Mouse (Mus musculus) spleen, adult 18-20 months (tissue): ENCODE results near the gene Spon1.

ENCODE experiments used
- DNase-seq, 2 experiments: peaks; one replicate each; pipeline ENCODE4 v3.0.0; 2022; ENCODE audit warnings: mixed read lengths in 2 of 2

Spon1 gene

GRCm38 (mm10) chr7:114065407-114066185 is 299.8 kb downstream of the Spon1 start:
- DNase-seq: no peak

- DNase-seq: peak; percentile 69 to 83
Measured at GRCm38 (mm10) chr7:114066529-114067178, 300.9 kb downstream of the Spon1 start.

- DNase-seq: peak in 1 of 2 experiments; percentile 57
Measured at GRCm38 (mm10) chr7:114068956-114069533, 303.2 kb downstream of the Spon1 start.

GRCm38 (mm10) chr7:114069726-114070457 is 304.1 kb downstream of the Spon1 start:
- no peak for DNase-seq

- DNase-seq: no peak
Measured at GRCm38 (mm10) chr7:114070458-114070840, 304.7 kb downstream of the Spon1 start.

- no peak for DNase-seq
Measured at GRCm38 (mm10) chr7:114071395-114071794, 305.6 kb downstream of the Spon1 start.

- no peak for DNase-seq
Measured at GRCm38 (mm10) chr7:114071851-114072616, 306.2 kb downstream of the Spon1 start.

GRCm38 (mm10) chr7:114074133-114074532 is 308.3 kb downstream of the Spon1 start:
- DNase-seq: no peak

- DNase-seq: no peak
Measured at GRCm38 (mm10) chr7:114074595-114074994, 308.8 kb downstream of the Spon1 start.

- no peak for DNase-seq
Measured at GRCm38 (mm10) chr7:114079343-114079742, 313.5 kb downstream of the Spon1 start.

- no peak for DNase-seq
Measured at GRCm38 (mm10) chr7:114080250-114080649, 314.5 kb downstream of the Spon1 start.

GRCm38 (mm10) chr7:114081633-114082420 is 316.0 kb downstream of the Spon1 start:
- DNase-seq: no peak

GRCm38 (mm10) chr7:114083088-114083487 is 317.3 kb downstream of the Spon1 start:
- DNase-seq: no peak

- peak in 1 of 2 experiments; percentile 45 for DNase-seq
Measured at GRCm38 (mm10) chr7:114083760-114084159, 318.0 kb downstream of the Spon1 start.

- DNase-seq: no peak
Measured at GRCm38 (mm10) chr7:114086021-114086710, 320.4 kb downstream of the Spon1 start.

- DNase-seq: no peak
Measured at GRCm38 (mm10) chr7:114087341-114087740, 321.5 kb downstream of the Spon1 start.

GRCm38 (mm10) chr7:114087986-114088385 is 322.2 kb downstream of the Spon1 start:
- DNase-seq: peak in 1 of 2 experiments; percentile 38

- DNase-seq: no peak
Measured at GRCm38 (mm10) chr7:114088918-114089317, 323.1 kb downstream of the Spon1 start.

GRCm38 (mm10) chr7:114090231-114090630 is 324.4 kb downstream of the Spon1 start:
- DNase-seq: no peak

- DNase-seq: no peak
Measured at GRCm38 (mm10) chr7:114090892-114091545, 325.2 kb downstream of the Spon1 start.
